Mouse (Mus musculus) kidney, embryonic 14.5 days (tissue): ENCODE results near the gene Zfand5. TPM values are rescaled to one million over a fixed set of nuclear protein-coding genes. Genes with fewer than 3 reads are reported as not detected.

ENCODE experiments used
- polyA plus RNA-seq: library from polyadenylated mRNA; unstranded; fragments of >200 nt; fragmentation: Nextera tagmentation; extraction: Ambion mirVana; gene quantifications from 2 replicates; pipeline ENCODE4 v1.2.1, GENCODE M21; 2014

Gene Zfand5
- polyA plus RNA-seq, 1 experiment from 2014 or later = 136 TPM

Other genes with a start within 250 kb of the Zfand5 start
- gene Gda, start 201.2 kb downstream of the Zfand5 start, polyA plus RNA-seq = 0.24 TPM in 1 of 2 replicates, not detected in the other